Mouse (Mus musculus) G1E (cell line): ENCODE measurements around the gene Pawr.

Experiments used
- CTCF ChIP-seq: IDR thresholded peaks from 2 replicates; pipeline ENCODE4 v1.5.1; 2012; ENCODE audit warnings: low read depth, low read length, inconsistent platforms, mixed read lengths
- TAL1 ChIP-seq: conservative IDR thresholded peaks from 2 replicates; pipeline ENCODE4 v1.6.1; 2012; ENCODE audit warnings: low read depth, low read length, inconsistent platforms, mixed read lengths

DNA sequence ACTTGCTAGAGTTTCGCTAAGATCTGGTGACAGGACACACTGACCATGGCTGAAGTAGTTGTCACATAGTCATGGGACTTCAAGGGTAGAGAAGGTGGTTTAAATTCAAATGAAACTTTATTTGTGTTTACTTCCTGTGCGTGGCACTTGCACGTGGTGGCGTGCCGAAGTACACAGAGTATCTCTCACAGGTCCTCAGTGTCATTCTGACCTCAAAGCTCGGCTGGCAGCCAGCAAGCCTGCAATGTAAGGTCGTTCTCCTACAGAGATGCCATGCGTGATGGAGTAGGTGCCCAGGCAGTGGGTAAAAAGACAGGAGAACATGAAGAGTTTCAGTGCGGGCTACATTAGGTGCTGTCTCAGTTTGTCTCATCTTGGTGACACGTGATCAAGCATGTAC is 48.8 kb downstream of the Pawr start:
- TF ChIP-seq CTCF: no peak
- no peak for TF ChIP-seq TAL1
